31 mouse cellular contexts compared by ENCODE assay signal in genomic region chr4:88395717-88396116, GRCm38 (mm10). TPM values are rescaled to one million over a fixed set of nuclear protein-coding genes. Genes with fewer than 3 reads are reported as not detected.
DNase-seq lines count a peak whose midpoint lies in the region; ATAC-seq and TF ChIP-seq lines count a peak whose summit lies in the region.
"Had no signal": no experiment of that assay in that cellular context is flagged by ENCODE, and none has a peak within 500 bp of the region (broad histone marks: within the 10 kb centered on the region; RNA-seq: fewer than 3 reads in every experiment).

No protein-coding gene starts in this region.

- peak in 1 of 2 experiments; percentile 68; a peak in 2 of 4 replicates for TF ChIP-seq EP300 in MEL (IDR thresholded peaks at IDR 0.05; ENCODE audit: low read depth in 1 of 2, low read length in 2 of 2)

- peak; percentile 34 for DNase-seq in layer of hippocampus, adult 9-11 months
- DNase-seq in layer of hippocampus, postnatal 25 days (ENCODE audit: extremely low spot score in 1 of 2, low spot score in 1 of 2): no peak
- peak; percentile 82 for DNase-seq in MEL (ENCODE audit: low read depth, low spot score)
- DNase-seq in right cerebral cortex, adult 2 months (ENCODE audit: low spot score in 2 of 2): no peak
- no peak for DNase-seq in lung, postnatal 25 days (ENCODE audit: low spot score)
- DNase-seq in hindbrain, embryonic 14.5 days (ENCODE audit: low spot score): no peak
- DNase-seq: adrenal gland, postnatal 14 days; cerebellum, adult 11-12 months; cerebellum, adult 9-11 months; gastrocnemius, adult 2 months; heart, postnatal 4 days; kidney, adult 11 months; kidney, postnatal 4 days; liver; lung, embryonic 14.5 days; midbrain, embryonic 14.5 days; right cerebral cortex, adult 18-20 months; right cerebral cortex, postnatal 4 days; thymus, adult 18-20 months; thymus, postnatal 36 days had no signal

- H3K4me1 ChIP-seq in MEL (ENCODE audit: control insufficient read depth in 1 of 2, insufficient read depth in 2 of 2, low read length in 2 of 2): peaks cover 2 to 3% of the 10 kb centered on the region in 2 experiments; a peak in 2 of 4 replicates
- H3K4me1 ChIP-seq in hindbrain, embryonic 14.5 days (replicated peaks; ENCODE audit: control insufficient read depth, insufficient read depth, low read length): no peaks in the 10 kb centered on the region
- H3K4me1 ChIP-seq: embryonic facial prominence, embryonic 13.5 days; forebrain, embryonic 10.5 days; forebrain, embryonic 15.5 days; heart, embryonic 10.5 days; hindbrain, embryonic 15.5 days had no signal

- no peaks in the 10 kb centered on the region for H3K27me3 ChIP-seq in MEL (ENCODE audit: control insufficient read depth in 1 of 2, insufficient read depth in 2 of 2, low read length in 2 of 2)
- H3K27me3 ChIP-seq in hindbrain, embryonic 14.5 days (ENCODE audit: control insufficient read depth, insufficient read depth, low read length): no peaks in the 10 kb centered on the region
- H3K27me3 ChIP-seq: embryonic facial prominence, embryonic 13.5 days; forebrain, embryonic 15.5 days; heart, embryonic 15.5 days; hindbrain, embryonic 15.5 days had no signal

- H3K79me2 ChIP-seq in MEL (ENCODE audit: control insufficient read depth, insufficient read depth, low read length, poor library complexity): no peaks in the 10 kb centered on the region

- no peak overlapping the region for H3K9ac ChIP-seq in MEL (ENCODE audit: control insufficient read depth, low read depth, low read length, poor library complexity, severe bottlenecking)
- no peak overlapping the region for H3K9ac ChIP-seq in hindbrain, embryonic 14.5 days
- H3K9ac ChIP-seq: embryonic facial prominence, embryonic 13.5 days; forebrain, embryonic 15.5 days; heart, embryonic 15.5 days; hindbrain, embryonic 15.5 days; liver, embryonic 14.5 days; lung, embryonic 14.5 days had no signal

- no peak for TF ChIP-seq CTCF in MEL (IDR thresholded peaks at IDR 0.05 in 2 of 3, conservative IDR thresholded peaks at IDR 0.05 in 1 of 3; ENCODE audit: control insufficient read depth in 1 of 3, insufficient read depth in 1 of 3, low read depth in 2 of 3, low read length in 3 of 3, poor library complexity in 1 of 3, severe bottlenecking in 1 of 3)

- no peak overlapping the region for H3K27ac ChIP-seq in MEL (ENCODE audit: control insufficient read depth, low read depth, low read length)
- H3K27ac ChIP-seq in hindbrain, embryonic 14.5 days: no peak overlapping the region
- H3K27ac ChIP-seq: embryonic facial prominence, embryonic 13.5 days; forebrain, embryonic 10.5 days; forebrain, embryonic 15.5 days; gastrocnemius, adult 2 months; heart, embryonic 10.5 days; heart, embryonic 15.5 days; hindbrain, embryonic 15.5 days; liver, embryonic 14.5 days; stomach, postnatal 0 days had no signal

- TF ChIP-seq POLR2A in MEL (IDR thresholded peaks at IDR 0.05; ENCODE audit: control insufficient read depth in 1 of 2, insufficient read depth in 1 of 2, low read depth in 1 of 2, low read length in 2 of 2, poor library complexity in 1 of 2): no peak

- no peaks in the 10 kb centered on the region for H3K9me3 ChIP-seq in MEL (replicated peaks; ENCODE audit: insufficient read depth, low read length)
- H3K9me3 ChIP-seq in hindbrain, embryonic 14.5 days (ENCODE audit: control insufficient read depth, low read length): no peaks in the 10 kb centered on the region
- H3K9me3 ChIP-seq: embryonic facial prominence, embryonic 13.5 days; forebrain, embryonic 10.5 days; forebrain, embryonic 15.5 days; G1E; heart, embryonic 10.5 days; heart, embryonic 15.5 days; hindbrain, embryonic 15.5 days had no signal

- H3K4me3 ChIP-seq in MEL (ENCODE audit: control insufficient read depth in 1 of 2, insufficient read depth in 1 of 2, low read depth in 2 of 2, low read length in 2 of 2): no peak overlapping the region
- H3K4me3 ChIP-seq in hindbrain, embryonic 14.5 days (replicated peaks; ENCODE audit: low read length): no peak overlapping the region
- H3K4me3 ChIP-seq: embryonic facial prominence, embryonic 13.5 days; forebrain, embryonic 10.5 days; forebrain, embryonic 15.5 days; gastrocnemius, adult 2 months; heart, embryonic 10.5 days; heart, embryonic 15.5 days; hindbrain, embryonic 15.5 days had no signal

- TF ChIP-seq RAD21 in MEL (IDR thresholded peaks at IDR 0.05; ENCODE audit: low read depth, low read length): no peak

- peaks cover 0 to 6% of the 10 kb centered on the region in 2 experiments; a peak in 2 of 4 replicates for H3K36me3 ChIP-seq in MEL (ENCODE audit: control insufficient read depth in 1 of 2, insufficient read depth in 2 of 2, low read length in 2 of 2)
- H3K36me3 ChIP-seq in hindbrain, embryonic 14.5 days (replicated peaks; ENCODE audit: control insufficient read depth, insufficient read depth): no peaks in the 10 kb centered on the region
- H3K36me3 ChIP-seq: forebrain, embryonic 15.5 days; heart, embryonic 15.5 days had no signal

- WGBS in hindbrain, embryonic 14.5 days: 88% methylated on average over 3 of the region's 3 CpGs

- H3K4me2 ChIP-seq in hindbrain, embryonic 14.5 days (replicated peaks): no peak overlapping the region
- H3K4me2 ChIP-seq: embryonic facial prominence, embryonic 13.5 days; forebrain, embryonic 15.5 days; heart, embryonic 15.5 days; hindbrain, embryonic 15.5 days; lung, embryonic 14.5 days had no signal

- ATAC-seq in megakaryocyte, adult 5-6 weeks (ENCODE audit: poor library complexity, severe bottlenecking): peak; percentile 93
- no peak for ATAC-seq in hindbrain, embryonic 14.5 days (ENCODE audit: low FRiP score)
- ATAC-seq: forebrain, embryonic 15.5 days; inflammation-experienced regulatory T-cells, adult 6 months had no signal

TF ChIP-seq in MEL, 35 proteins besides CTCF, POLR2A, EP300 and RAD21 (continues in another document):
- TF ChIP-seq ZNF384 (IDR thresholded peaks at IDR 0.05; ENCODE audit: low read depth, low read length) (no peak), NRF1 (IDR thresholded peaks at IDR 0.05; ENCODE audit: insufficient read depth, low read depth, low read length, poor library complexity, severe bottlenecking) (no peak), USF1 (IDR thresholded peaks at IDR 0.05; ENCODE audit: low read depth, low read length) (peak; percentile 16; the same call in 1 of the 2 replicates), RCOR1 (IDR thresholded peaks at IDR 0.05; ENCODE audit: low read depth, low read length) (peak; percentile 44; the same call in 1 of the 2 replicates), MAX (IDR thresholded peaks at IDR 0.05; ENCODE audit: low read length) (peak; percentile 77), USF2 (IDR thresholded peaks at IDR 0.05; ENCODE audit: borderline replicate concordance in 1 of 2, insufficient read depth in 1 of 2, low read depth in 1 of 2, low read length in 2 of 2) (no peak), MYB (IDR thresholded peaks at IDR 0.05; ENCODE audit: low read depth, low read length) (no peak), ZMIZ1 (IDR thresholded peaks at IDR 0.05; ENCODE audit: low read depth, low read length) (no peak), KAT2A (conservative IDR thresholded peaks at IDR 0.05; ENCODE audit: low read depth, low read length) (no peak), SIN3A (IDR thresholded peaks at IDR 0.05; ENCODE audit: low read length) (no peak; the same call in 1 of the 2 replicates), CHD2 (IDR thresholded peaks at IDR 0.05; ENCODE audit: low read length) (no peak), MAZ (IDR thresholded peaks at IDR 0.05; ENCODE audit: low read depth, low read length) (no peak), TCF12 (IDR thresholded peaks at IDR 0.05; ENCODE audit: low read depth, low read length) (no peak), TAL1 (IDR thresholded peaks at IDR 0.05; ENCODE audit: low read length) (no peak), ZKSCAN1 (IDR thresholded peaks at IDR 0.05; ENCODE audit: low read depth, low read length) (no peak), BHLHE40 (IDR thresholded peaks at IDR 0.05; ENCODE audit: borderline replicate concordance, low read depth, low read length) (no peak), SMC3 (IDR thresholded peaks at IDR 0.05; ENCODE audit: low read depth, low read length) (no peak), MEF2A (IDR thresholded peaks at IDR 0.05; ENCODE audit: extremely low read depth, insufficient replicate concordance, low read depth, low read length, poor library complexity, severe bottlenecking) (no peak), POLR2AphosphoS5 (IDR thresholded peaks at IDR 0.05; ENCODE audit: borderline replicate concordance, low read depth, low read length) (no peak), ELF1 (IDR thresholded peaks at IDR 0.05; ENCODE audit: low read depth, low read length) (peak; percentile 28; the same call in 1 of the 2 replicates), POLR2AphosphoS2 (IDR thresholded peaks at IDR 0.05; ENCODE audit: low read length) (no peak), GABPA (IDR thresholded peaks at IDR 0.05; ENCODE audit: low read depth, low read length) (no peak), MXI1 (IDR thresholded peaks at IDR 0.05; ENCODE audit: low read depth, low read length) (peak; percentile 48; the same call in 1 of the 2 replicates), JUND (IDR thresholded peaks at IDR 0.05; ENCODE audit: low read depth, low read length) (no peak), ZC3H11A (IDR thresholded peaks at IDR 0.05; ENCODE audit: low read depth, low read length) (no peak), MYC (IDR thresholded peaks at IDR 0.05; ENCODE audit: low read depth, low read length) (peak; percentile 81; the same call in 1 of the 2 replicates), UBTF (IDR thresholded peaks at IDR 0.05; ENCODE audit: borderline replicate concordance, insufficient read depth, low read depth, low read length) (no peak), ETS1 (IDR thresholded peaks at IDR 0.05; ENCODE audit: low read depth, low read length) (0 out of 2 replicates have a peak, but pooled peaks have one; percentile 12), E2F4 (IDR thresholded peaks at IDR 0.05; ENCODE audit: borderline replicate concordance, low read depth, low read length) (no peak), MAFK (IDR thresholded peaks at IDR 0.05; ENCODE audit: borderline replicate concordance, low read depth, low read length) (no peak), NELFE (IDR thresholded peaks at IDR 0.05; ENCODE audit: low read depth, low read length) (no peak), GATA1 (IDR thresholded peaks at IDR 0.05; ENCODE audit: low read depth, low read length) (no peak)

RNA-seq across cellular contexts. Expression of gene Hacd4, which starts 43.0 kb away (rescaled TPM):
- total RNA-seq in layer of hippocampus, postnatal 25 days (2021): 1 to 10 TPM; 1.4 to 1.5 TPM
- total RNA-seq in MEL (2012; rRNA removed): 0.19 and 0.39 TPM in 2 replicates
- under 1 TPM in 1 of 2 experiments, not detected in 1; 0.64 TPM for polyA plus RNA-seq in MEL (2012; ENCODE audit: insufficient read depth in 1 of 2, insufficient read length in 2 of 2, low read depth in 1 of 2, low replicate concordance in 2 of 2, missing spikeins in 1 of 2)
- 112 and 118 TPM in 2 replicates for total RNA-seq in megakaryocyte, adult 5-6 weeks (2015)
- total RNA-seq in megakaryocyte, adult 5-6 weeks (2017): 70.7 and 72.7 TPM in 2 replicates
- polyA plus RNA-seq in hindbrain, embryonic 14.5 days (2014; fragmentation: Nextera tagmentation; extraction: Ambion mirVana): 5.4 and 6.8 TPM in 2 replicates
- polyA plus RNA-seq: G1E had no signal

Comparison
In these comparisons a context has a peak if more than half of its experiments do, and no peak if none do; other contexts are left out.
1. DNase-seq: peak in layer of hippocampus, adult 9-11 months (single experiment) and MEL (single experiment); none in layer of hippocampus, postnatal 25 days (0 of 2), right cerebral cortex, adult 2 months (0 of 2), lung, postnatal 25 days (single experiment) and hindbrain, embryonic 14.5 days (single experiment).
2. RNA of gene Hacd4, which starts 43.0 kb away (total RNA-seq): 70.7 to 118 TPM in megakaryocyte, adult 5-6 weeks; 1.4 to 1.5 TPM in layer of hippocampus, postnatal 25 days and 0.19 to 0.39 TPM in MEL; every median in the first group is over 10 times any median in the second.